Mouse (Mus musculus) gonadal fat pad, adult 2 months (tissue): ENCODE data around the gene Frs3. TPM values are rescaled to one million over a fixed set of nuclear protein-coding genes. Genes with fewer than 3 reads are reported as not detected.

Experiments used
- DNase-seq: peaks from one replicate; pipeline ENCODE4 v3.0.0-alpha.2; 2012; ENCODE audit warnings: low read depth
- polyA plus RNA-seq: library from polyadenylated mRNA; depleted of rRNA; stranded (reverse); fragments of >200 nt; gene quantifications from 2 replicates; pipeline ENCODE4 v1.2.3, GENCODE M21; 2012

Gene Frs3
- polyA plus RNA-seq, 1 experiment = 10.2 TPM

- no peak for DNase-seq
Observed at GRCm38 (mm10) chr17:47691650-47692049, 2.8 kb downstream of the Frs3 start.

DNA sequence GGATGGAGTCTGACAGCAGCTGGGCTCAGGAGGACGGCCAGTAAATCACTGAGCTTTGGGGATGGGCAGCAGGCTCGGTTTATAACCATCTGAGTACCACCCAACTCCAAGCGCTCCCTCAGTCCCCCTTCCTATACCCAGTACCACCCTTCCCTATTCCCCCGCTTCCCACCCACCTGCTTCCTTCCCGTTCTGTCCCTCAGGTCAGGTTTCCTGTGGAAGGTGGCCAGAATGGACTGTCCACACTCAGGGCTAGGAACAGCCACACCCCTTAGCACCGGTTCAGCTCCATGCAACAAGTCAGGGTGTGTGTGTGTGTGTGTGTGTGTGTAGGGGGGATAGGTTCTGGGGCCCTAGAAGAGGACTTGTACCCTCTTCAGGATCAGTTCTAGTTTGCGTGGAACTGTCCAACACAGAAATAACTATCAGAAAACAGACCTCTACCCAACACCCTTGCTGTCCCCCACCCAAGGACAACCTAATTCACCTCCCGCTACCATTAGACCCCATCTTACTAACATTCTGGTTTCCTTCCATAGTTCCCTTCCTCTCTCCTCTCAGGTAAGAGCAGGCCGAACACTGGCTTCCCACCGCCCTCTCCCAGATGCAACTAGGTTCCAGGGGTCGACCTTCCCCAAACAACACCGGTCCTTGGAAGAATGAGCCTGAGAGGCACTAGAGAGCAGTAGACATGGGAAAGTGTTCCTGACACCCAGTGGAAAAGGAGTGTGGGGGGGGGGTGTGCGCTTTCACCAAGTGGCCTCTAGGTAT is 5.0 kb downstream of the Frs3 start:
- no peak for DNase-seq

DNA sequence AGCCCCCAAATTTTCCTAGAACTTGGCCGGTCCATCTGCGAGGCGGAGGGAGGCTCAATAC is 5.4 kb downstream of the Frs3 start, which contains the start of gene Gm21981:
Gene Gm21981 (minus strand): TSS at position 14 of the 61 bp plus-strand sequence.
- no peak for DNase-seq

DNA sequence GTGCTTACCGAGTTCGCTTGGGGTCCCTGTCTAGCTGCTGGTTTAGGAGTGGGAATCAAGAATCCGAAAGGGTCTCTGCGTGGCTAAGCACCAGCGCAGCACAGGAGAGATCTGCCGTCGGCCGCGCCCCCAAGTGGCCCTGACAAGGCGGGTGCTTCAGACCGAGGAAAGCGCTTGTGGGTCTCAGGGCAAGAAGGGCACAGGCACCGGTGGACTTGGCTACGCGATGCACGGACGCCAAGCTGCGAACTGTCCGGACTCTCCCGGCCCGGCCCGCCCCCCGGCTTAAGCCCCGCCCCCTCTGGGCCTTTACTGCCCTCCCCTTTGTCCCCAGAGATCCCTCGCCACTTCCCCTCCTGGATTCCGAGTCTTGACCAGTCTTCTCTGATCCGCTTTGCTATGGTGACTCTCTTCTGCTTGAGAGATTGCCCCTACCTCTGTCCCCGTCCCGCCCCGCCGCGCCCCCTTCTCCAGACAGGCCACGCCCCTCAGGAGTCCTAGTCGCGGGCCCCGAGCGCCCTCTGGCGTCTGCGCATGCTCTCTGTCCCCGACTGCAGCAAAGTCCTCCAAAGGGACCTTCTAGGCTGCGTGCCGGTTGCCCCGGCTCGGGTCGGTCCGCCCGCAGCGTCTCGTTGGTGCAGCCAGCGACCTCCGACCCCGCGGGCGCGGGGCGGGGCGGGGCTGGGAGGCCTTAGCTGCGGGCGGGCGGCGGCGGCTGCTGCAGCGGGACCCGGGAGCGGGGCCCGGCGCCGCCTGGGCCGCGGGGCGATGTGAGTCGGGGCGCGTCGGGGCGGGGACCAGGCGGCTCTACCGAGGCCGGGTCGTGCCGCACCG is 5.9 kb downstream of the Frs3 start, which contains the start of gene Prickle4:
Gene Prickle4 (minus strand): TSS at position 234 of the 834 bp plus-strand sequence.
- no peak for DNase-seq

DNA sequence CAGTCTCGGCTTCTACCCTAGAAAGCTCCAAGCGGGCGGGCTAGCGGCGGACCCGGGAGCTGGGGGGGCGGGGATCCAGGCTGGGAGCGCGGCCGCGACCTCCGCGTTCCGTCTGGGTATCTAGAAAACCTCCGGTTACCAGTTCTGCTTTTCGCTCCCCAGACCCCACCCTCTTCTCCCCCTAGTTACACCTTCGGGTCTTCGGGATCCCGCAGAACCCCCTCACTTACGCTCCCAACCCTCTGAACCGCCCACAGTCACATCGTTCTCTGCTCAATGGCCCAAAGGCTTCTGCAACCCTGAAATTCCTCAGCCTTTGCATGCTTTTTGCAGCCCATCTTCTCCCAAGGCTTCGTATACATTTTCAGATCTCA is 6.5 kb downstream of the Frs3 start:
- DNase-seq = no peak

DNA sequence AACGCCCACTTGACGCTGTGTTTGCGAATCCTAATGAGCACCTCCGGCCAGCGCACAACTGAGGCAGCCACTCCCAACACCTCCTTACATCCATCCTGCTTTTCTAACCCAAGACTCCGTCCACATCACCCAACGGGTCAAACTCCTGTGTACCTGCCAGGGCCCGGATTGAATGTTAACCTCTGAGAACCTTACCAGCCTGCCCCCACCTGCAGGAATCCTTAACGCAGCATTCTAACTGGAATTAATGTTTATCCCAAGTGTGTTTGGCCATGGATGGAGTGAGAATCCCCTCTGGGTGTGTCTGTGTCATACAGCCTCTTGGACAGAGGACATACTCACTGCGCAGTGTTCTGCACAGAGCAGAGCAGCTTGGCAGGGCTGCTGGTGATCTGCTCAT is 9.3 kb downstream of the Frs3 start:
- no peak for DNase-seq

DNA sequence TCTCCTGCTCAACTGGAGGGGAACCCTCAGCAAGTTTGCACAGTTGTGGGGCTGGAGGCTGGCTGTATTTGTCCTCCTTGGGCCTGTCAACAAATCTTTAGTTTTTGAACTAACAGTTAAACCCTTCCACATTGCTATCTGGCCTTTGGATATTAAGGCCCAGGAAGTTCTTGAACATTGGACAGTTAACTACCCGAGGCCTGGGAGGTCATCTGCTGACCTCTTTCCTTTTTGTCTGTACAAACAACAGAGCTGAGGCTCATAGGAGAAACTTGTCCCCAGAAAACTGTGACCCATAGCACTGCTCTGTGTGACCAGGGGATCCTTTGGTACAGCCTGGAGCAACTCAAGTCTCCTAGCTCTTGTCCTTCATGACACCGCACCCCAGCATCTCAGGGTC is 10.2 kb downstream of the Frs3 start:
- DNase-seq = no peak

DNA sequence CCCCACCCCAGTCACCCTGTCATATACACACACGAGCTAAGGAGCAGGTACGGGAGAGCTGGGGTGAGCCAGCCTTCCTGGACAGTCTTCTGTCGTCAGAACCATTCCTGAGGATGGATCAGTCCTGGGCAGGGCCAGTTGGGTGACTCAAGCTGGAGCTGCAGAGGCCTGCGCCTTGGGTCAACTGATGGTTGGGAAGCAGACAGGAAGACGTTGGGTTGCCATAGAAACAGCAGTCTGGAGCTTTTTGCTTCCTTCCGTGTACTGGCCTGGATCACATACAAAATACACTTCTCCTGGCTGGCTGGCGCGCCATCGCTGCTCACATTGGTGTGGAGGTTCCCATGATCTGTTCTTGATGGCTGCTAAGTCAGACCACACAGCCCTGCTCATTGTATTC is 13.0 kb downstream of the Frs3 start:
- DNase-seq = no peak

DNA sequence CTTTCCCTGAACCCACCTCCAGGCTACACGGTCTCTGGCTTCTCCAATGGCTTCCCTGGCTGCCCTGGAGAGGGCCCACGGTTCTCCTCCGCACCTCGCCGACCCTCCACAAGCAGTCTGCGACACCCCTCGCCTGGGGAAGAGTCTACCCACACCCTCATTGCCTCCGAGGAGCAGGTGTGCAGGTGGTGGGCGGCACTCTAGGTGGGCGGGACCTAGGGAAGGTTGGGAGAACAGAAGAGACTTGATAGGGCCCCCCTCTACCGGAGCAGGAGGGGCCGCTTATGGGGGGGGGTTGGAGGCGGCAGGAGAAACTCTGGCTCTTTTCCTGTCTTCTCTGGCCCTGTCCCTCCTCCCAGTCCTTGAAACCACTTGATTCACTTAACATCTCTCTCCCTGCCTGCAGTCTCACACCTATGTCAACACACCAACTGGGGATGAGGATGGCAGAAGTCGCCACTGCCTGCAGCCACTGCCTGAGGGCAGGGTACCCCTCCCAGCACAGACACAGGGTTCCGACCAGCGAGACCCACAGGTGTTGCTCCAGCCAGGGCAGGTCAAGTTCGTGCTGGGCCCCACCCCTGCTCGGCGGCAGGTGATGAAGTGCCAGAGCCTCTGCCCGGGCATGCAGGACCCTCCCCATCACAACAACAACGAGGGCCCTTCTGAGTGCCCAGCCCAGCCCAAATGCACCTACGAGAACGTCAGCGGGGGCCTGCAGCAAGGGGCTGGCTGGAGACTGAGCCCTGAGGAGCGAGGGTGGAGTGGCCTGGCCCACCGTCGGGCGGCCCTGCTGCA is 13.9 kb downstream of the Frs3 start:
- no peak for DNase-seq

DNA sequence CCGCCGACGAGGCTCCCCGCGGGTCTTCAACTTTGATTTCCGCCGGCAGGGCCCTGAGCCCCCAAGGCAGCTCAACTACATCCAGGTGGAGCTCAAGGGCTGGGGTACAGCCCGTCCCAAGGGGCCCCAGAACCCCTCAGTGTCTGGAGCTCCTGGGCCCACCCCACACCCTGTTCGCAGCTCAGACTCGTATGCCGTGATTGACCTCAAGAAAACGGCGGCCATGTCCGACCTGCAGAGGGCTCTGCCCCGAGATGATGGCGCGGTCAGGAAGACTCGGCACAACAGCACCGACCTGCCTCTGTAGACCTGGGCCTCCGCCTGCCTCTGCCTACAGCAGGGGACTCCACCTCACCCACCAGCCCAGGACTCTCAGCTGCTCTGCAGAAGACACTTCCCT is 14.7 kb downstream of the Frs3 start:
- DNase-seq = no peak

DNA sequence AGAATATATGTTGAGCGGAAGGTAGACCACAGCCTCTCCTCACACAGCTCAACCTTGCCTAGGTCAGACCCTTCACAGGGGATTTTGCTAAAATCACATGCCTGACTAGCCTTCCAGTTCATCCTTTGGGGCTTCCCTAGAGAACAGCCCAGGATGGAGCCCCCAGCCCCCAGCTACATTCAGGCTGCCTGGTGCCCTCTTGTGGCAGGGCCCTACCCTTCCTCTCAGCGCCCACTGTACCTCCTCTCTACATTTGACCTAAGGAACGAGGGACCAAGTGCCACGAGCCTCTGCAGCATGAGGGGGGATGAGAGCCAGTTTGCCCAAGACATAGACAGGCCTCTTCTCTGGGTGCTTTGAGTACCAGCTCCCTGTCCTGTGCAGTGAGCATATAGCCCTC is 15.9 kb downstream of the Frs3 start:
- DNase-seq = no peak

- DNase-seq = no peak
Observed at GRCm38 (mm10) chr17:47706196-47706595, 17.4 kb downstream of the Frs3 start.

DNA sequence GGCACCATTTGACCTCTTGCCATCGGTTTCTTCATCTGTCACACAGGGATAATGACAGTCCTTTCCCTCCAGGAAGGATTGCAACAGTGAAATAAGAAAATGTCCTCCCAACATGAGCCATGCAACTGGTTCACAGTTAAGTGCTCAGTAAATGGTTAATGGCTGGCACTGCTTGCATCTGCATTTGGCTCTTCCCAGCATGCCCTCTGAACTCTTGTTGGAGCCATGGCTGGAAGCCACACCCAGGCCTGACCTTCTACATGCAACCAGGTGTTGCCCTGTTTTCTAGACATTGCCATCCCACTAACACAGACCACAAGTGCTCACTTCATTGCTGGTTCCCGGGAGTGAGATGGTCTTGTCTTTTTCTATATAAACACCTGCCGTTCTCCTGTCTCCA is 19.1 kb downstream of the Frs3 start:
- DNase-seq = no peak

DNA sequence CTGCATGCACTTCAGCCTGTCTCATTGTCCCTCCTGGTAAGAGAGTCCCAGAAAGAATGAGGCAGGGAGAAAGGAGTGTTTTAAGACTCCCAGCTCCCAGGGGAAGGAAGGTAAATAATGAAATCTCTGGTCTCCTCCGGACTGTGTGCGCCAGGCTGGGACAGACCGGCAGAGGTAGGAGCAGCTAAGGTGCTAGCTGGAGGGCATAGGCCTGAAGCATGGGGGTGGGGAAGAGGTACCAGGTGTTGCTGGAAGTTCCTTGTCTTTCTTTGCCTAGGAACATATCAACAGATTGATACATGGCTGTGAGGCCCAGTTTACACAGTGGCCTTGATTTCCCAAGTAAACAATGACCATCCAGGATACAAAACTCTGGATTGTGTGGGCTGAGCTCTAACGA is 20.1 kb downstream of the Frs3 start:
- DNase-seq = no peak

DNA sequence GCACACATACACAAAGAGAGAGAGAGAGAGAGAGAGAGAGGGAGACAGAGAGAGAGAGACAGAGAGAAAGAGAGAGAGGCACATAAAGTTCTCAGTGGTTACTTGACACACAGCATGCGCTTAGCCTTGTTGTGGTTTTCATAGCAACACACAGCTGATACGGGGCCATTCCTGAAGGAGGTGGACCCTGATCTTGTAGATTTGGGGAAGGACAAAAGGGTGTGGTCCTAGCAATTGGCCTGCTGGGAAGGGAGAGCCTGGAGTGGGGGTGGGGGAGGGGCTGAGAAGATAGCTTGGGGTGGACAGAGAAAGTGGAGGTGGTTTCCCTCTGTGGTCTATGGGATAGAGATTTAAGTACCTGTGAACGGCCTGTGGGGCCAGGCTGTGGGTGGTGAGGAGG is 21.2 kb downstream of the Frs3 start:
- DNase-seq = no peak

DNA sequence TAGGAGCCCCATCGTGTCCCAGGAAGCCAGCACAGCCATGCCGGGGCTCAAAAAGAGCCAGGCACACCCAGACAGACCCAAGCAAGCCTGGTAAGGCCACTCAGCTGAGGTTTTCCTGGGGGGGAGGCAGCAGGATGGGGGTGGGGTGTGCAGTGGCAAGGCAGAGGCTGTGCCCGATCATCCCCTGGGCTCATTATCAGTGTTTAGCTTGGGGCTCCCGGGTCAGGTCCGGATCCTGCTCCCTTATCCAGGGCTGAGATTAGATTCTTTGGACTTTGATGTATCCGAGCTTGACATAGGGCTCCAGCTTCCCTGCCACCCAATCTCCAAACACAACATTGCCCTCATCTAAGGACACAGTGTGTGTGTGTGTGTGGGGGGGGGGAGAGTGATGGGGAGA is 23.1 kb downstream of the Frs3 start:
- DNase-seq = no peak

DNA sequence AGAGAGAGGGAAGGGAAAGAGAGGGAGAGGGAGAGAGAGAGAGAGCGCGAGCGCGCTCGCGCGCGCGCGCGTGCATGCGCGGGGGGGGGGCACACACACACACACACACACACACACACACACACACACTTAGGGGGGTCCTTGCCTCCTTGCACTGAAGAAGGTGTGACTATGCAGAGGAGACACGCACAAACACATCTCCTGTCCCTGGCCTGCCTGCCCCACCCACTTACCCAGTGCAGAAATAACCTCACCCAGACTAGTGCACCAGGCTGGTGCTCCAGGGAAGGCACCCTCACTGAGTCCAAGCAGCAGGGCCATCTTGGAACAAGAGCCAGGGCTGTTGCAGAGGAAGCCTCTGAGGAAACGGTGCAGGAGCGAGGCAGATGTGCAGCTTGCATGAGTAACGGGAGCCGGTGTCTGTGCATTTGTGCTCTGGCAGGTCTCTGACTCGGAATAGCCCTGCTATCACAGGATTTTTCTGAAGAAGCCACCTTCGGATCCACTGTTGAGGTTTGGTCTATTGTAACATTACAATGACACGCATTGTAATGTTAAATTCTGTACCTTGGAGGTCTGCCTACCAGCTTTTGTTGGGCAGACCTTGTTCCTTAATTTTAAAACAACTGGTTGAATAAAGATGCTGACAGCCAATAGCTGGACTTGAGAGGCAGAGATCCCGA is 24.2 kb downstream of the Frs3 start:
- DNase-seq = no peak

GRCm38 (mm10) chr17:47715037-47715436 is 26.2 kb downstream of the Frs3 start:
- no peak for DNase-seq

DNA sequence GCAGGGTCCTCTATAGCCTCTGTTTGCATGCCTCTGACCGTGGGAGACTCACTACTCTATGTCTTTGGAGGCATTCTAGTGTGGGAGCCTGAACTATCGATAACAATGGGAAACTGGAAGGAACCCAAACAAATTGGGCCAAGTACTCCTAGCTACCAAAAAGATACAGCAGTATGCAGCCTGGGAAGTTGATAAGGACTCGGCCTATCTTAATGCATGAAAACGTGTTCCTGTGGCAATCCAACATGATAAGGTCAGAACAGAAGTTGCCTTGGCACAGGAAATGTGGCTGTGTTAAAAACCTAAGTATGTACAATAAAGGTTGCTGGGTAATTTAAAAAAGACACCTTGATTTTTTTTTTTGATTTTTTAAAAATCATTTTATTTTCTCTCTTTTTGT is 32.4 kb downstream of the Frs3 start:
- no peak for DNase-seq

- DNase-seq = no peak
Observed at GRCm38 (mm10) chr17:47726566-47726965, 37.7 kb downstream of the Frs3 start, which contains the start of gene Pgc. Gene Pgc (plus strand): TSS chr17:47726842.

DNA sequence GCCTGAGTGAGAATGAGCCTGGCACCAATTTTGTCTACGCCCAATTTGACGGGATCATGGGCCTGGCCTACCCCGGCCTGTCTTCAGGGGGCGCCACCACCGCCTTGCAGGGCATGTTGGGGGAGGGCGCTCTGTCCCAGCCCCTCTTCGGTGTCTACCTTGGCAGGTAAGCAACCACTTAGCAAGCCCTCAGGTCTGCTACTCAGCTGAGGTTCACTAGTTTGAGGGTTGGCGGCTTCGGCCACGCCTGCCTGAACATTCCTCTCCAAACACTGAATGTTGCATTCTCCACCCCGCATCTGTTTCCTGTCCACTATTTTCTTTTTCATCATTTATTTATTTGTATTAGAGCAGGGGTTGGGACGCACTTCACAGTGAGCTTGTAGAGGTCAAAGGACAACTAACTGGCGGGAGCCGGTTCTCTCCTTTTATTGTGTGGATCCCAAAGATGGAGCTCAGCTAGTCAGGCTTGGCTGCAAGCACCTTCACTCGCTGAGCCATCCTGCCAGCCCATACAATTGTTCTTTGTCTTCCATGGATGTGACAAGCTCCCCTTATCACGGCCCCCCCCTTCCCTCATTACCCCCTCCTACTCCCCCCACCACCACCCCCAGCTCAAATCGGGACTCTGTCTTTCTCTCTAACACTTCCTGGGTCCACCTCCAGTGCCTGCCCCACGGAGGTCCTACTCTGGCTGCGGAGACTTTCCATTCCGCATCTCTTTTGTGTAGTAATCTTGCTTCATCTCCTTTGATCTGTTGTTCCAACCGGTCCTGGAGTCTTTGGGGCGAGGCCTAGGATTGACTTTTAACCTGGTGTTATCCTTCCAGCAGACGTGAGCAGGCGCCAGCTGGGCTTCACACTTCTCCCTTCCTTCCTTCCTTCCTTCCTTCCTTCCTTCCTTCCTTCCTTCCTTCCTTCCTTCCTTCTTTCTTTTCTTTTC is 42.1 kb downstream of the Frs3 start:
- no peak for DNase-seq
